Mouse (Mus musculus) spleen, embryonic (tissue): Measurements from ENCODE around the gene Arl3.

Source experiments
- CTCF ChIA-PET: fragments of 350-600 bp; sonication (Branson Sonifier 250); formaldehyde crosslinking; loops from one replicate; lab custom pipeline; 2022; lab: Charles Lee

Arl3 gene

DNA sequence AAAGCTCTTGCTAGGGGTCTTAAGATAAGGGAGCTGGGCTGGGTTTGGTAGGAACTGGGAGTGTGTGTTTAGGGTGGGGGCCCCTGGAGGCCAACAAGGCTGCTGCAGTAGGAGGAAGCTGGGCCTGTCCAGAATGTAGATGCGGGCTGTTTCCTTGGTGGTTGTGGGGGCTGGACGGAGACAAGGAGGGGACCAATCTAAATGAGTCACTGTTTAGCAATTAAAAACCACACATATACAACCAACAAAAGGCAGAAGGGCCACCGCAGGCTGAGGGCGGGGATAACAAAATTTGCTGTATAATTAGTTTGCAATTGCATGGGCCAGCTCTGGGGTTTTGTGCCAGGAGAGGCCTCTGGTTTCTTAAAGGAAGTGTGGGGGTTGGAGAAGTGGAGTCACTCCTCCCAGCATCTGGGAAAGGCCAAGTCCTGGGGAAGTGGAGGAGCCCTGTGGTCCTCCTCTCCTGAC lies 68.9 kb downstream of the Arl3 start:
- CTCF ChIA-PET = interaction anchor here (0.6 to 1.7 kb wide), 2 partner anchors 11 to 20 kb away, joined by 3 read pairs; no protein-coding TSS in a partner anchor

DNA sequence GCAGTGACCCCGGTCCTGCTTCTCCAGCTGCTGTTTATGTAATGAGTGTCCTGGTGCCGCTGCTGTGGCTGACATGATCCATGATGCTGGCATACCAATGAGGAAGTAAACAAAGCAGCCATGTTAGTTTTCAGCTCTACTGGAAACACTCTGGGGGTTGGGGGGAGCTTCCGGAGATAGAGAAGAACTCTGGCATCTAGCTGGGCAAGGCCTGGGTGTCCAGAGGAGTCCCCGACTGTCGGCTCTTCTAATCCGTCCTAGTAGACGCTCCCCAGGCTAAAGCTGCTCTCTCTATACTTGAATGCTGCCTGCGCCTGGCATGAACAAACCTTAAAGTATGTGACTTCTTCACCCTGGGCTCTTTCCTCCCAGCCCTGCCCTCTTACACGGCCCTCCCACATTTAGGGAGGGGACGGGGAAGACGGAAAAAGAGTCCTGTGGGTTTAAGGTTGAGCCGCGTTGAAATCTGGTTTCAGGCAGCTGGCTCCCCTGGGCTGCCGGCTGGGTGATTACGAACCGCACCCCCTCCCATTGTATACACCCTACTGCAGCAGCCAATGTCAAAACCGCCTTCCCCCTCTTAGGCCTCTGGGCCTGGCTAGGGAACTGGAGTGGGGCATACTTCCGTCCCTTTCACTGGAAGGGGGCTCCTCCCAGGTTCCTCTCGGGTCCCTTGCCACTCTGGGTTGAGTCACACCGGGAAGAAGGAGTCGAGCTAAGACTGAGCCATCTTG lies 69.5 kb downstream of the Arl3 start:
- CTCF ChIA-PET = interaction anchor here (0.6 to 1.7 kb wide), 6 partner anchors 18 to 483 kb away, joined by 3 to 9 read pairs (median 4); no protein-coding TSS in a partner anchor

DNA sequence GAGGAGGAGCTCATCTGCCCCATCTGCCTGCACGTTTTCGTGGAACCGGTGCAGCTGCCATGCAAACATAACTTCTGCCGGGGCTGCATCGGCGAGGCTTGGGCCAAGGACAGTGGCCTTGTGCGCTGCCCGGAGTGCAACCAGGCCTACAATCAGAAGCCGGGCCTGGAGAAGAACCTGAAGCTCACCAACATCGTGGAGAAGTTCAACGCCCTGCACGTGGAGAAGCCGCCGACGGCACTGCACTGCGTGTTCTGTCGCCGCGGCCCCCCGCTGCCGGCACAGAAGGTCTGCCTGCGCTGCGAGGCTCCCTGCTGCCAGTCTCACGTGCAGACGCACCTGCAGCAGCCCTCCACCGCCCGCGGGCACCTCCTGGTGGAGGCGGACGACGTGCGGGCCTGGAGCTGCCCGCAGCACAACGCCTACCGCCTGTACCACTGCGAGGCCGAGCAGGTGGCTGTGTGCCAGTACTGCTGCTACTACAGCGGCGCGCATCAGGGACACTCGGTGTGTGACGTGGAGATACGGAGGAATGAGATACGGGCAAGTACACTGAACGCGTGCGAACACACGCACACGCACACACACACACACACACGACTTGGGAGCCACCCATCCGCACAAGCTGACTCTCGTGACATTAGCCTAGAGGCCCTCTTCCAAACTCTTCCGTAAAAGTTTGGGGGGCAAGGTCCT lies 70.4 kb downstream of the Arl3 start:
- CTCF ChIA-PET = interaction anchor here (0.7 to 1.7 kb wide), 4 partner anchors 22 to 482 kb away, joined by 3 to 5 read pairs (median 3); no protein-coding TSS in a partner anchor

DNA sequence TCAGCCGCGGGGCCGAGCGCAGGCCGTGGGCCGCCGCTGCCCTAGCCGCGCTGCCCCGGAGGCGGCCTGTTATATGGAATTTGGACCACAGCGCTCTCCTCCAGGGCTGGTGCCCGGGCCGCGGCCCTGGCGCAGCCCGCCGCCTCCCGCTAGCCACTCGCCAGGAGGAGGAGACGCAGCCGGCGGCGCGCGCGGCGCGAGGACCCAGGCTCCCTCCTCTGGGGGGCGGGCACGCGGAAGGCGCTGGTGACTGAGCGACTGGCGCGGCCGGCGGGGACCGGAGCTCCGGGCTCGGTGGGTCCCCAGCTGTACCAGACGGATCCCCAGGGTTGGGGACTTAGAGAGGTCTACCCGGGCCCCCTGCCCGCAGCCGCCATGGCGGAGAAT lies 70.9 kb downstream of the Arl3 start:
- CTCF ChIA-PET = interaction anchor here (0.9 to 1.3 kb wide), 2 partner anchors 27 to 34 kb away, joined by 3 to 5 read pairs; no protein-coding TSS in a partner anchor

DNA sequence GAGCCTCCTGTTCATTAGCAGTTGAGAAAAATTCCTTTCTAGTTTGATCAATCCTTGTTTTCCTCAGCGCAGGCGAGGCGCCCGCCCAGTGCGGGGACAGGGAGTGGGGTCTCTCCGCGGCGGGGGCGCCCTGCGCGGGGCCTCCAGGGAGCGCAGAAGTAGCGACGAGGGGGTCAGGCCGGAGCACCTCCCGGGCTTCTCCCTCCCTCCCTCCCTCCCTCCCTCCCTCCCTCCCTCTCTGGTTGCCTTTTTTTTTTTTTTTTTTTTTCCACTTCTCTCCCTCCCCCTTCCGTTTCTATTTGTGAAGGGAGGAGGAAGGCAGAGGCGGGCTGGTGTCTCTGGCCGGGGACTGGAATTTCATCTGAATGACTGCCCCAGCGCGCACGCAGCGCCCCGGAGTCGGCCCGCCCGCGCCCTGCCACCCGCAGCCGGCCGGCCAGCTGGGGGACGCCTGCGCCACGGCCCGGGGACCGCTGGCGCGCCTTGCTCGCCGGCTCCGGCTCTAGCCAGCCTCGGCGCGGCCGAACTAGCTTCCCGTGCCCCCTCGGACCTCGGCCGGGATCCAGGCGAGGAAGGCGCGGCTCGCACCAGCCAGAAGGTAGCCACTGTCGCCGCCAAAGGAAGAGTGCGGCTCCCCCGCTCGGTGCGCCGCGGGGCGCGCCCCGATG lies 71.5 kb downstream of the Arl3 start, which contains the start of gene Trim8:
TSS of gene Trim8 (plus strand) at position 302 of the 668 bp plus-strand sequence.
- CTCF ChIA-PET = interaction anchor here (0.7 to 1.3 kb wide), 4 partner anchors 27 to 50 kb away, joined by 3 to 10 read pairs (median 7); no protein-coding TSS in a partner anchor

DNA sequence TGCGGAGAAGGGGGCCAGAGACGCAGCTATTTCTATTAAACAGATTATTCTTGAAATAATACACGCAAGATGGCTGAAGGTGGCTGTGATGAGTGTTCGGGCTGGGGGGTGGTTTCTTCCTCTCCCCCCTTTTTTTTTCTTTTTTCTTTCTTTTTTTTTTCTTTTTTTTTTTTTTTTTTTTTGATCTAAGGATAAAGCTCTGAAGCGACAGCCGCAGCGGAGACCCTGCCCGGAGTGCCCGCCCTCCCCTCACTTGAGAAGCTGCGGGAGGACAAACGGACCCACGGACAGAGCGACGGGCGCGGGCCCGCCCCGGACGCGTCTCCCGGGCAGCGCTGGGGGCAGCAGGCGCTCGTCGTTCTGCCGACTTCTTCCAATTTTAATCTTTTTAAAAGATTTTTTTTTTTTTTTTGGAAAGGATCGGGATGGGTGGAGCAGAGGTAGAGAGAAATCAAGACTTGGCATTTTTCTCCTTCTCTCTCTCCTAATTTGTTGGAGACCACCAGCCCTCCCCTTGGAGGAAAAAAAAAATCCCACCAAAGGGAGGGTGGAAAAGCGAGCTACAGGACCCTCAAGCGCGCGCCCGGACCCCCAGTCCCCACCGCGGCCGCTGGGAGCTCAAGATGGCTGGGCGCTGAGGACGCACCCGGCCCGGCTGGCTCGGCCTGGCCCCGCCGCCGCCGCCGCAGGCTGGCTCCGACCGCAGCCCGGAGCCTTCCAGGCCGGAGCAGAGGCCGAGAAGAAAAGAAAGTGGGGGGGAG lies 72.2 kb downstream of the Arl3 start:
- CTCF ChIA-PET = interaction anchor here (0.6 to 1.3 kb wide), 6 partner anchors 10 to 1423 kb away, joined by 4 to 14 read pairs (median 7); no protein-coding TSS in a partner anchor

DNA sequence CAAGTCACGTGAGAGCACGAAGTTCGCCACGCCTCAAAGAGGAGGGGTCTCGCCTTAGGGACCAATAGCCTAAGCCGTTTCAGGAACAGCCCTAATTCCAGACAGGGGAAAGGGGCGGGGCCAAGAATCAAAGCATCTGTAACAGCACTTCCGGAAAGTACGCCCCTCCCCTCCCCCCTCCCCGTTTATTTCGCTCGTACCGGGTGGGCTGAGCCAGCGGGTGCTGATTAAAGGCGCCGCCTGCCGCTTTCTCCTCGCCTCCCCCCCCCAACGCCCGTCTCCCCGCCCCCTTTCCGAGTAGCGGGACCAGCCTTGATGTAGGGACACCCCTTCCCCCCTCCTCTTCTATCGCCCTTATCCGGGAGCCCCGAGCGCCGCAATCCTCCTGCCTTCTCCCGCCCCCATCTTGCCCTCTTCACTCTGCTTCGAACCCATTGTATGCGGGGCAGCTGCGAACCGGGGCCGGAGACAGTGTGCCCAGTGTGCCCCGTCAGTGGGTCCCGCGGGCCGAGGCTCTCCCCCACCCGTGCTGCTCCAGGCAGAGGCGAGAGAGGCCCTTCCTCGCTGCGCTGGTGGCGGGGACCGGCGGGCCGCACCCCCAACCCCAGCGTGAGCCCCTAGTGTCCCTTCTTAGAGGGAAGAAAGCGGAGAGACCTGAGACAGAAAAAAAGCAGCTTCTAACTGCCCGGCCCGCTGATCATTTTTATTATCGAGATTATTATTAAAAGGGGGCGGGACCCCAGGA lies 73.0 kb downstream of the Arl3 start:
- CTCF ChIA-PET = interaction anchor here (0.7 to 1.3 kb wide), 2 partner anchors 9 to 33 kb away, joined by 9 to 14 read pairs; no protein-coding TSS in a partner anchor

DNA sequence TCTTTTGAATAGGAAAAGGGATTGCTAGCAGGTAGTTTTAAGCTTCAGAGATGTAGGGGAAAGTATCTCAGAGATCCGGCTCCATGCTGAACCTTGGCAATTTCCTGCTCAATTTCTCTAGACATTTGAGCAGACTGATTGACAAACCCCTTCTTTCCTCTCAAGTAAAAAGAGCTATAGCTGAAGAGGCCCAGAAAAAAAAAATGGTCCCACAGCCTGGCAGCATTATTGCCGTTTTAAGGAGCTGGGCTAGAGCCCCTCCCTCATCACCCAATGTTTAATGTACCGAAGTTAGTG lies 73.5 kb downstream of the Arl3 start:
- CTCF ChIA-PET = interaction anchor here (0.7 kb wide), 1 partner anchor 32 kb away, joined by 6 read pairs; no protein-coding TSS in a partner anchor

DNA sequence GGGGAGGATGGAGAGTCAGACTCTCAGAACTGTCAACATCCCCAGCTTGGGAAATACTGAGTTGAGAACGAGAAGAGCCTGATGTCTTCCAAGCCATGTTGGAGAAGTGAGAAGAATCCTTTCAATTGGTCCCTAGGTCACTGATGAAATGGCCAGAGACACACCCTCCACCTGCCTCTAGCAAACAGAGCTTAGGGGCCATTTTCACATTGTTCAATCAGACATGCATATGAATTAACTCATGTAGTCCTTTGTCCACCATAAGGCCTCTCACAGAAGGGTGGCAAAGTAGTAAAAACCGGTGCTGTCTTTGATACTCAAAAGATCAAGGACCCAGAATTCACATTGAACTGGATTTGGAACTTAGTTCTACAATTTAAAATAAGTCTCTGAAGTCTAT lies 75.8 kb downstream of the Arl3 start:
- CTCF ChIA-PET = interaction anchor here (0.9 kb wide), 1 partner anchor 24 kb away, joined by 4 read pairs; no protein-coding TSS in a partner anchor

DNA sequence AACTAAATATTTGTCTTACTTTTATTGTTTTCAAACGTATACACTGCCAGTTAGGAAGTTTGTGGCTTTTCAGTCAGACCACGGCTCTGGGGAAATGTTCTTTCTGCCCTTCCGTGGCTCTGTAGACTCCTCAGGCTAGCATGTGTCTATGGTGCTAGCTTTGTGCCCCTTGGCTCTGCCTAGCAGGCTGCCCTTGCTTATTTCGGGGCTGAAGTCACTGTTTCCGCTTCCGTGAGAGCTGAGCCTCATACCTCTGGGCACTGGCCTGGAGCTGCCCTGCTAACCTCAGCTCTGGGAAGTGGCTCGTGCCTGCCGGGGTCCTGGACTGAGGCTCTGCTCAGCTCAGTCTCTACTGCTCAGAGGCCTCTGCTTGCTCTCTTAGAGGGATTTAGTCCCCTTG lies 77.9 kb downstream of the Arl3 start:
- CTCF ChIA-PET = interaction anchor here (0.6 kb wide), 1 partner anchor 626 kb away, joined by 3 read pairs; no protein-coding TSS in a partner anchor

DNA sequence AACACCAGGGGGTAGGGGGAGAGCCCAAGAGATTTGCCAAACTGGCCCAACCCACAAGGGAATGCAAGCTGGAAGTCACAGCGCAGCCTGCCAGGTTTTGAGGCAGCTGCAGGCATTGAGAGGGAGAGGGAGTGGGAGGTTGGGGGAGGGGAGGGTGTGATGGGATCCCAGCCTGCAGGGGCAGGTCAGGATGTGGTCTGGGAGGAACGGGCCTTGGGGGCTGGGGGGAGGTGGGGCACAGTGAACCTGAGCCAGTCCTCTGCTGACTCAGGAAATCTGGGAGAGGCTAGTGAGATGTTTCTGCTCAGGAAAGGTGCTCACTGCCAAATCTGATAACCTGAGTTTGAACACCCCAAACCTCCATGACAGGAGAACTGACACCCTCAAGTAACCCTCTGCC lies 82.4 kb downstream of the Arl3 start:
- CTCF ChIA-PET = interaction anchor here (1.2 kb wide), 1 partner anchor 10 kb away, joined by 14 read pairs; no protein-coding TSS in a partner anchor

DNA sequence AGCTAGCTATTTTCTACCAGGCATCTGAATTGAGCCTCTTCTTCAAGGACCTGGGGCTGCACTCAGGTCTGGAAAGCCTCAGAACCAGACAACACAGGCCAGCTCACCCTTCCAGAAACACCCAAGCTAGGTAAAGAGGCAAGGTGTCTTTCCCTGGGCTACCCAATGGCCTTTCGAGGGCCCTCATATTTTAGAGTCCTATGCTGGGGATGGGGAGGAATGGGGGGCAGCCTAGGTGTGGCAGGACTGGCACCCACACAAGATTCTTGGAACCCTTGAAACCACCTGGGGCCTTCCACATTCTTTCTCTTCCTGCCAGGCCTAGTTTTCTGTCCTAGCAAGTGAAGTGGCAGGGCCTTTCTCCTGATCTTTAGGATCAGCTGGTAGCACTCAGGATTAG lies 83.5 kb downstream of the Arl3 start:
- CTCF ChIA-PET = no interaction called here

DNA sequence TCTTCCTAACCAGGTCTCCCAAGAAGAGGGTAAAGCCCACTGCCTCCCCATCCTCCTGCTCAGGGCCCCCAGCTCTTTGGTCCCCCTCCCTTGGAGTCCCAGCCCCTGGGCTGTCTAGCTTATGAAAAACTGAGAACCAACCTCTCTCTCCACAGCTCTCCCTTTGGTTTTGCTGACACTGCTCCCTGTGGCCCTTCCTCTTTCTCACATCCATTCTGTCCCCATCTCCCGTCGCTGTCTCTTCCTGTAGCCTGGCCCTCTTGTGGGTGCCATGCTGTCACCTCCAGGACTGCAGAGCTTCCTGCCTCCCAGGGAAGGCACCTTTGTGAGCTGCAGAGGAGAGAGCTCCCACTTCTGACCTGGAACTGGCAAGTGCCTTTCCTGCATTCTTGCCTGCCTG lies 86.3 kb downstream of the Arl3 start:
- CTCF ChIA-PET = no interaction called here

DNA sequence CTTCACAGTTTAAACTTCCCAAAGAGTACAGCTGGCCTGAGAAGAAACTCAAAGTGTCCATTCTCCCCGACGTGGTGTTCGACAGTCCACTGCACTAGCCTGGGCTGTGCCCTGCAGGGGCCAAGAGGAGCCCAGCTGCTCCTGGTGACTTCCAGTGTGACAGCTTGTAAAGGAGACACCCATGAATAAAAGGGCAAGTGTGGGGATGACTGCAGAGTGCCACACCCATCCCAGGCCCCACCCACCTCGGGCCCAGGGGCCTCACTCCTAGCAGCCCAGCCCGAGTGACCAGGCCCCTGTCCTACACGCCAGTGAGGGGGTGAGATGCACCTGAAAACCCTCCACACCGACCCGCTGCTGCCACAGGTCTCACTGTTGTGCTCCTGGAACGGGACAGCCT lies 87.2 kb downstream of the Arl3 start:
- CTCF ChIA-PET = interaction anchor here (0.6 kb wide), 1 partner anchor 17 kb away, joined by 3 read pairs; no protein-coding TSS in a partner anchor

DNA sequence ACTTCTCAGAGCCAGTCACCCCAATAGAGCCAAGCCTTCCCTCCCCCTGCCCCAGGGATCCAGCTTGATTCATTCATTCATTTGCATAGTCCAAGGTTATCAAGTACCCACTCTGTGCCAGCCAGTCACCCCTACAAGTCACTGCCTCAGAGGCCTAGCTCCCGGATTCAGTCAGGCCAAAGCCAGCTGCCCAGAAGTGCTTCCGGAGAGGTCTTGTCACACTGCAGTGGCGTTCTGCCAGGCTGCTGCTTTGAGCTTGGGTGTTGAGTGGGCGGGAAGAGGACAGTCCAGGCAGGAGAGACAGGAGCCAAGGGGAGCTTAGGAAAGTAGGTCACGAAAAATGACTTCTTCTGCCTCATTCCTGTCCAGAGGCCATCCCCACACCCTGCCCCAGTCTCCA lies 88.5 kb downstream of the Arl3 start:
- CTCF ChIA-PET = interaction anchor here (0.5 to 1.5 kb wide), 3 partner anchors 12 to 52 kb away, joined by 3 to 8 read pairs (median 3); no protein-coding TSS in a partner anchor

DNA sequence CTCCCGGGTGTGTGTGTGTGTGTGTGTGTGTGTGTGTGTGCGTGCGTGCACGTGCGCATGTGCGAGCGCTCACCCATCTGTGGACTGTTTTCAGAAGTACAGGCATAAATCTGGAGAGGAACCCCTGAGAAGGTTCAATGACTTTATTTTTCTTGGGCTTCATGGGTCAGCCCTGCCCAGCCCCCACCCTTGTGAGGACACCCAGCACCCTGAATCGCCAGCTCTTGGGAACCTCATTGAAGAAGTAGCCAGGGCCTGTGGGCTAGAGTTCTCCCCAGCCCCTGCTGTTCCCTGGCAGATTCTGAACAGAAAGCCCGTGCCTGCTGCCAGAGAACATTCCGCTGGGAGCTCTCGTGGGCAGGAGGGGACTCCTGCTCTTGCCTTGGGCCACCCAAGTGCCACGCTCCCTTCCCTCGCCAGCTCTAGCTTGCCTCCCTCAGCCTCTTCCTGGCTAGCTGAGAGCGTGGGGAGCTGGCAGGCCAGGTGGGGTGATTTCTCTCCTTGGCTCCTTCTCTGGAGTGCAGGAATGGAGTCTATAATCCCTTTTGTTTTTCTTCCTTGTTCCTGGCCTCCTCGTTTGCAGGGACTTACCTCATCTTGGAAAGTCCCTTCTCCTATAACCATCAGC lies 89.2 kb downstream of the Arl3 start:
- CTCF ChIA-PET = interaction anchor here (0.5 to 1.5 kb wide), 3 partner anchors 11 to 52 kb away, joined by 3 to 8 read pairs (median 3); no protein-coding TSS in a partner anchor

DNA sequence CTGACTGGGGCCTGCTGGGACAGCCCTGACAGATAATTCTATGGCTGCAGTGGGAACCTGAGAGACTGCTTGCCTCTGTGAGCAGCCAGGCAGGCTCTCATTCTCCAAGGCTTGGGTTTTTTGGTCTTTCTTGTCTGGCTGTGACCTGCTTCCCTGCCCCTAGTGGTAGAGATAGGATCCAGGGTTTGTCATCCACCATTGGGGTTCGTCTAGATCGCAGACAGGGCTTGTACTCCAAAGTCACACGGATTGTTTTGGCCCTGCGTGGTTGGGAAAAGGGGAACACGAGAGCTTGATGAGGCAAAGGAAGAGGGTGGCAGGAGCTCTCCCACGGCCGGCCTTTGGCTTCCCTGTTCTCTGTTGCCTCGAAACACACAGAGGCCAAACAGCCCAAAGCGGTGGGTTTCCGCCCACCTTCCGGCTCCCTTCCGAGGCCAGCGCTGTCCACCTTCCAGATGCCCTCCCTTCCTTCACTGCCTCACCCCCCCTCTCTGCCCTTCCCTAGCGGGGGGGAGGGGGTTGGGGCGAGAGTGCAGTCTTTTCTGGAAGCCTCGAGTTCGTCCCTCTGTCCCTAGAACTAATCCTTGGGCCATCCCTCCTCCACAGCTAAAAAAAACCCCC lies 90.0 kb downstream of the Arl3 start:
- CTCF ChIA-PET = interaction anchor here (0.5 to 0.6 kb wide), 2 partner anchors 1272 to 1521 kb away, joined by 3 to 8 read pairs; no protein-coding TSS in a partner anchor

DNA sequence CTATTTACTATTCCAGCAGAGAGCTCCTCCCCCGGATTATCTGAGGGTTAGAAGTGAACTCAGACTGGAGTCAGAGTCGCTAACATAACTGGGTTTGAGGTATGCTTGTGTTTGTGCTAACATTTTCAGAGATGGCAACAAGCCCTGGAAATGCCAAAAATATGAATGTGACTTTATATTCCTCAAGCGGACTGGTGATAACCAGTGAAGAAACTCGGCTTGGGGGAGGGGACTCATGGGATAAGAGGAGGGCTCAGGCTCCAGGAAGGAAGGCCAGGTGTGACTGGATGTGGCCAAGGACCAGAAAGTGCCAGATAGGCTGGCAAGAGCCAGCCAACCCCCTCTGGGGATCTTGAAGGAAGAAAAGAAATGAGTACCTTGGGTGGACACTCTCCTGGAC lies 91.2 kb downstream of the Arl3 start:
- CTCF ChIA-PET = no interaction called here

DNA sequence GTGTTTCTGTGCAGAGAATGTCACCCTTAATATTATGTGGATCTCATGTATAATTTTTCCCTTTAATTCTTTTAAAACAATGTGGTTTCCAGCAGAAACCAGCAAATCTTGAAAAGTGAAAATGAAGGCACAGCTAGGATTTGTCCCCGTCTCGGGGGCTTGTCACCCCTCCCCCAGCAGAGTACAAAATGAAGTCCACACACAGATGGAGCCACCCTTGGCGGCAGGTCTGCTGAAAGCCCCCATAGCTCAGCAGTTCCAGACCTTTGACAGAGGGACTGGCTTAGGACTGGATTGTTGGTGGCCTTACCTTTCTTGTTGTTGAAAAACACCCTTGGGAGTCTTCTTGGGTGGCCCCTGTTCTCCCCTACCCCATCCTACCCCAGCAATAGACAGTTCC lies 91.6 kb downstream of the Arl3 start:
- CTCF ChIA-PET = no interaction called here
